Mouse (Mus musculus): ENCODE results near the gene Prkcg. TPM values are rescaled to one million over a fixed set of nuclear protein-coding genes. Genes with fewer than 3 reads are reported as not detected.
A peak's percentile ranks its signal among the peaks of the same experiment; 100 is the strongest.

Prkcg gene
- total and polyA plus RNA-seq, 3 experiments, result 0.32 to 1.6 (median 1.5) TPM

DNA sequence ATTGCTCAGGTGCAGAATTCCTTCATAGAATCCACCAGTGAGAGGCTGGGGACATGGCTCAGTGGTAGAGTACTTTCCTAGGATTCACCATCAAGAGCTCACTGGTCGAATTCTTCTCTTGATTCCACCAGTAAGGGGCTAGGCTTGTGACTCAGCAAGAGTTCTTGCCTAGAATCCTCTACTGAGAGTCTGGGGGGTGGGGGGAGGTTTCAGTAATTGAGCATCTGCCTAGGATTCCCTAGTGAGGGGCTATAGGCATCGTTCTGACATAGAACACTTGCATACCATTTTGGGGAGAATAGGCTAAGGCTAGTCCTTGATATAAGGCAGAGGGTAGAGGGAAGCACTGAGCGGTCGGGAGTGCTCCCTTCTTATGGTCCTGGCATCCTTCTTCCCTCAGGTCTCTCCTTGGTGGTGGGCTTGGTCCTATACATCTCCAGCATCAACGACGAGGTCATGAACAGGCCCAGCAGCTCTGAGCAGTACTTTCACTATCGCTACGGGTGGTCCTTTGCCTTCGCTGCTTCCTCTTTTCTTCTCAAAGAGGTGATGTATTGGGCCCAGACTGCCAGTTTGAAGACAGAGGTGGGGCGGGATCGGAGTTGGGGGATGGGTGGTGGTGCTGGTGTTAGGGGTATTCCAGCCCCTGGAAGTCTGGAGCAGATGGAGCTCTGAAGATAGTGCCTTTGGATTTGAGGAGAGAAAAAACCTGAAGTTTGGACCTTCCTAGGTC is 76.7 kb downstream of the Prkcg start:
- DNase-seq, result no peak

DNA sequence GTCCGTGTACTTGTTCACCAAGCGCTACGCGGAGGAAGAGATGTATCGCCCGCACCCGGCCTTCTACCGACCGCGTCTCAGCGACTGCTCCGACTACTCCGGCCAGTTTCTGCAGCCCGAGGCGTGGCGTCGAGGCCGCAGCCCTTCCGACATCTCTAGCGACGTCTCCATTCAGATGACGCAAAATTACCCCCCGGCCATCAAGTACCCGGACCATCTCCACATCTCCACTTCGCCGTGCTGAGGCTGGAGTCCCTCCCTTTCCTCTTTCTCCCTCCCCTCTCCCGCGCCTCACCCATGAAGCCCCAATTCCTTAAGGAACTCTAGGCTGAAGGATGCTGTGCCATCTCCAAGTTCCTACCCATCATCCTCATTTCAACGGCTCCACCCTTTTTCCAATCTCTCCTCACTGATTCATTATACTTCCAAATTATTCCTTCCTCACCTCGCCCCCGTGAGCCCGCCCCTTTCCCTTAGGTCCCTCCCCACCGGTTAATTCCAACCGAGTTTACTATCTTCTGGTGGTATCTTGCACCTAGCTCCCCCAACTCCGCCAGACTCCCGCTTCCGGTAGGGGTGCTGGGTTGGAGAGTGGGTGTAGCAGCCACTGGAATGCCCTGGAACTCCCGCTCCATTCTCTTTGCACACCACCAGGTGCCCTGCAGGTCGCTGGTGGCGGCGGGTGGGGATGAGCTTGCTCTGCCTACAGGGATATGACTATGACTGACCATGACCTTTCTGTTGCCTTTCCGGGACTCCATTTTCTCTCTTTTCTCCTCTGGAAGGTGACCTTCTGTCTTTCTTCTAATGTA is 77.9 kb downstream of the Prkcg start:
- no peak for DNase-seq

DNA sequence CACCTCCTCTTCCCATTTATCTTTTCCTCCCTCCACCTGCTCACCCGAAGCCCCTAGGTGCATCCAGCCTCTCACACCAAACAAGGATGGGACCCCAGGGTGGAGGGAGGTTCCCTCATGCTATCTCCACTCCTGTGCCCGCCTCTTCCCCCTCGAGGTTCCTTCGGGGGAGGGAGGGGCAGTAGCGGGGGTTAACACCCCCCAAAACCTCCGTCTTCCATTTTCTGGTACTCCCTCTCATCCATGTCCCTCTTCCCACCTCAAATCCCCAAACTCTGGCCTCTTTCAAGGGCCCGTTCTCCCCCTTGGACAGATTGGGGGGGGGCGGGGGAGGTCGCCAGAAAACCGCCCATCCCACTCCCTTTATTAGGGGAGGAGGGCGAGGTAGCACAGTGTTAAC is 78.6 kb downstream of the Prkcg start:
- DNase-seq, result no peak

DNA sequence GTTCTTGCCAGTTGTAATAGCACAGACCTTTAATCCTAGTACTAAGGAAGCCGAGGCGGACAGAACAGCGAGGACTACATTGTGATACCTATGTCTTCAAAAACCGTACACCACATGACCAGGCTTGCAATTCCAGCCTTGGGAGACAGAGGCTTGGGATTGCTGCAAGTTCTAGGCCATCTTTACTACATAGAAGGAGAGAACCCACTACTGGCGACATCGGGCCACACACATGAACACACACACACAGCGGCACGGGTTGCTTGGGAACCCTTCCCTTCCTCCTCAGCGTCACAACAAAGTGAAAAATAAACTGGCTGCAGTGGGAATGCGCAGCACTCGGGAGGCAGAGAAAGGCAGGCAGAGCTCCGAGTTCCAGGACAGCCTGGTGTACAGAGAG is 79.3 kb downstream of the Prkcg start:
- no peak for DNase-seq

DNA sequence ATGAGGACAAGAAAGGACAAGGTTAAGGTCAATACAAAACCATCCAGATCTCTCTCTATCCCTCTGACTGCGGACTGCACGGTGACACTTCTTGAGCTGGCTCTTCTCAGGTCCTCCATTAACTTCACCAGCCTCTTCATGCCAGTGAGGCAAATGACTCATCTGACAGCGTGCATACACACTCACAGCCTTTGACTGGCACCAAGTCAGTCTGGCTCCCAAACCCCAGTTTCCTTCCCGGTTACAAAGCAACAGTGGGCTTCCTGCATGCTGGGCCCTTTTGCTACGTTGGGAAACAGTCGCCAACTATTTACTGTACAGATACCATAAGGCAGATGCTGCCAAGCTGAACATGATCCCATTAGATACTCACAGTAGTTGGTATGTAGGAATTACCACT is 80.2 kb downstream of the Prkcg start:
- DNase-seq, result no peak

DNA sequence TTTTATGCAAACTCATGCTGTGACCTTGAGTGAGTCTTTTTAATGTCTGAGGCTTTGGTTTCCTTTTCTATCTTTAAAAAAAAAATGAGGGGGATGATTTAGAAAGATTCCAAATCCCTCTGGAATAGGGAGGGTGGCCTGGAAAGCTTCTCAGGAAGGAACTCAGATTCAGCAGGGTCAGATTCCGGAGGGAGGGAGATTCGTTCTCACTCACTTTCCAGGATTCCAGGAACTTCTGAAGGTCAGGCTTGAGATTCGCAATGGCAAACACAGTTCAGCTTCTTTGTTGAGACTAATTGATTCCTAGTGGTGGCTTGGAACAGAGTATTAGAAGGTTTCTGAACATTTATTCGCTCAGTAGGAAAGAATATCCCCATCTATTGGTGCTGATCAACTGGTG is 81.4 kb downstream of the Prkcg start:
- no peak for DNase-seq

DNA sequence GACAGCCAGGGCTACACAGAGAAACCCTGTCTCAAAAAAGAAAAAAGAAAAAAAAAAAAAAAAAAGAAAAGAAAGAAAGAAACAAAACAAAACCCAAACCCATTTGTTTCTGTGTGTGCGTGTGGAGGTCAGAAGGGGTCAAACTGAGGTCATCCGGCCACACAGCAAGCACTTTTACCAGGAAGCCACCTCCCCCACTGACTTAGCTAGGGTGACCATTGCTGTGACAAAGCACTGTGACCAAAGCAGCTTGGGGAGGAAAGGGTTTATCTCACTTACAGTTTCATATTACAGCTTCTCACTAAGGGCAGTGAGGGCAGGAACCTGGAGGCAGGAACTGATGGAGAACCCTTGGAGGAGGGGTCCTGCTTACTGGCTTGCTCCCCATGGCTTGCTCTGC is 83.4 kb downstream of the Prkcg start:
- DNase-seq, result no peak

DNA sequence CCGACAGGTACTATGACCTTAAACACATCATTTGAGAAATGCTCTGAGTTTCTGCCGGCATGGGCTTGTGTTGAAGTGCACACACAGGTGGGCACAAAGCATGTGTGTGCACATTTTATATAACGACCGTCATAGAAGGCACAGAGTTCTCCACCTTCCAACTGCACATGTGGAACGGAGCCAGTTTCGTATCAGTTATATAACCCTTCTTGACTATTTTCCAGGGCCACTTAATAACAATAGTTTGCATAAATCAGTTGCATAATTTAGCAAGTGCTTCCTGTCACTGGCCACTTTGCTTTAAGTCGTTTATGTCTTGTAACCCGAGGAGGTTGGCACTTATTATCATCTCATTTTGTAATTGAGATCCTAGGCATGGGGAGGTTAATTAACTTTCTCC is 84.8 kb downstream of the Prkcg start:
- DNase-seq, result no peak

DNA sequence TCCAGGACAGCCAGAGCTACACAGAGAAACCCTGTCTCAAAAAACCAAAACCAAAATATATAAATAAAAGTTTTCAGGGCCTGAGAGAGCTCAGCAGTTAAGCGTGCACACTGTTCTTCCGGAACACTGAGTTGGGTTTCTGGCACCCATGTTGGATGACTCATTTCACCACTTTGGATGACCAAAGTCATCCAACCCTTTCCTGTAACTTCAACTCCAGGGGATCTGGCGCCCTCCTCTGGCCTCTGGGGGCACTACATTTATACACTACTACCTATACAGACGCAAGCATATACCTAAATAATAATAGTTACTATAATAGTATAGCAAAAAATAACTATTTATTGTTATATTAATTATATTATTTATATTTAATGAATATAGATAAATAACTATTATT is 87.9 kb downstream of the Prkcg start:
- peak; percentile 81 for DNase-seq

Other genes starting within 250 kb of the Prkcg start
- not detected for gene AU018091, start 120.0 kb upstream of the Prkcg start, total RNA-seq (2021)
- gene AU018091, start 120.0 kb upstream of the Prkcg start, polyA plus RNA-seq (2012; rRNA removed), result not detected in 2 replicates
- not detected for gene Nlrp12, start 39.4 kb upstream of the Prkcg start, total RNA-seq (2021)
- gene Nlrp12, start 39.4 kb upstream of the Prkcg start, polyA plus RNA-seq (2012; rRNA removed), result 0.01 TPM in 1 of 2 replicates, not detected in the other
- gene Myadm, start 99 bp upstream of the Prkcg start, total RNA-seq (2021), result 10 to 100 TPM; 65.1 to 90.8 TPM
- 199 and 200 TPM in 2 replicates for gene Myadm, start 99 bp upstream of the Prkcg start, polyA plus RNA-seq (2012; rRNA removed)
- 10 to 100 TPM in 1 of 2 experiments, 1 to 10 TPM in 1; 9.1 to 14.2 TPM for gene Cacng7, start 43.8 kb downstream of the Prkcg start, total RNA-seq (2021)
- 11.4 and 14.8 TPM in 2 replicates for gene Cacng7, start 43.8 kb downstream of the Prkcg start, polyA plus RNA-seq (2012; rRNA removed)
- 1 to 10 TPM; 2.7 to 6.9 TPM for gene Cacng8, start 101.5 kb downstream of the Prkcg start, total RNA-seq (2021)
- gene Cacng8, start 101.5 kb downstream of the Prkcg start, polyA plus RNA-seq (2012; rRNA removed), result 4.5 and 5.6 TPM in 2 replicates
- under 1 TPM in 1 of 2 experiments, not detected in 1; 0.38 TPM for gene Cacng6, start 135.0 kb downstream of the Prkcg start, total RNA-seq (2021)
- gene Cacng6, start 135.0 kb downstream of the Prkcg start, polyA plus RNA-seq (2012; rRNA removed), result 0.26 TPM in 1 of 2 replicates, not detected in the other
- gene Tarm1, start 213.4 kb downstream of the Prkcg start, total RNA-seq (2021), result 1 to 10 TPM in 1 of 2 experiments, under 1 TPM in 1; 0.66 to 1.6 TPM
- gene Tarm1, start 213.4 kb downstream of the Prkcg start, polyA plus RNA-seq (2012; rRNA removed), result 0.18 and 0.29 TPM in 2 replicates